Mouse (Mus musculus): ENCODE data around the gene Bcas3.

Bcas3 gene

DNA sequence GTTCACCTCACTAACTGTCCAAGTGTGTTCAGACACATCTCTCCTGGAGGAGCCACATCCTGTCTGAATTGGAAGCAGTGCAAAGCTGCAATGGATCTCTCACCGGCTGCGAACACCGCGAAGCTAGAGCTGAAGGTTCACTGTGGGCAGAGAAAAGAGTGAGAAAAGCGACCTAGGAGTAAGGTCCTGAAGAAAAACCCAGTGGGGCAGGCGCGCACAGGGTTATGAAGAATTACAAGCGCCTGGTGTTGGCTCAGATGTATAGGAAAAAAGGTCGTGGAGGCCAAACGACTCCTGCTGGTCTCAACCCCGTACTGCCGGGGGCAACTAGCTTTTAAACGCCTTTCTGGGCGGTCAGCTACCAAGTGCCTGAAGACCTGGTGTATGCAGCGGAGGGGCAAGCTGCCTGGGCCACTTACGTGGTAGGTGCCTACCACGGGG, 478.0 kb downstream of the Bcas3 start:
- DNase-seq (ENCODE audit: low spot score), result no peak

DNA sequence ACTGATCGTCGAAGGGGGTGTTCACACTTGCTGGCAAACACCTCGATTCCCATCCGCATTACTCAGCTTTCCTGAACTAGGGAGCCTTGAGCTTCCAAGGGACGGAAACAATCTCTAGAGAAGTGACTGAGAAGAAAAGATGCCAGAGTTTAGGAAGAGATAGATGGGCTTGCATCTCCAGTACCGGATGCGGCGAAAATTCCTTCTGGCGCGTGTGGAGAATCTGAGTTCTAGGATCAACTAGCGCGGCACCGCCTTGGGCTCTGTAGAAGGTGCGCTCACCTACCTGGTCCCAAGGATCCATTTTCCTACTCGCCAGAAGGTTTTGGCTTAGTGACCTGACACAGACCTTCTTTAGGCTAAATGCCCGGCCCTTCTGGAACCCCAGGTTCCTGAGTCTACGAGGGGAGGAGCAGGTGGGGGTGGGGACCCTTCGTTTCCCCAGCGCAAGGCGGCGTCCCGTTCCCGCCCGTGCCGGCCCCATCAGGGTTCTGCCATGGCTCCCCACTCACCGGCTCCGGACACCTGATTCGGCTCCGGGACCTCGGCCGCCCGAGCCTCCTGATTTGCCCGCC, 478.8 kb downstream of the Bcas3 start:
- no peak for DNase-seq (ENCODE audit: low spot score)

- no peak for DNase-seq (ENCODE audit: low spot score)
Measured at GRCm38 (mm10) chr11:85832231-85832924, 479.4 kb downstream of the Bcas3 start, which contains the start of gene Tbx2. Gene Tbx2 (plus strand): TSS chr11:85832551.

GRCm38 (mm10) chr11:85833081-85833521, 480.1 kb downstream of the Bcas3 start:
- DNase-seq (ENCODE audit: low spot score), result no peak

- no peak for DNase-seq (ENCODE audit: low spot score)
Measured at GRCm38 (mm10) chr11:85833761-85834385, 480.9 kb downstream of the Bcas3 start.

DNA sequence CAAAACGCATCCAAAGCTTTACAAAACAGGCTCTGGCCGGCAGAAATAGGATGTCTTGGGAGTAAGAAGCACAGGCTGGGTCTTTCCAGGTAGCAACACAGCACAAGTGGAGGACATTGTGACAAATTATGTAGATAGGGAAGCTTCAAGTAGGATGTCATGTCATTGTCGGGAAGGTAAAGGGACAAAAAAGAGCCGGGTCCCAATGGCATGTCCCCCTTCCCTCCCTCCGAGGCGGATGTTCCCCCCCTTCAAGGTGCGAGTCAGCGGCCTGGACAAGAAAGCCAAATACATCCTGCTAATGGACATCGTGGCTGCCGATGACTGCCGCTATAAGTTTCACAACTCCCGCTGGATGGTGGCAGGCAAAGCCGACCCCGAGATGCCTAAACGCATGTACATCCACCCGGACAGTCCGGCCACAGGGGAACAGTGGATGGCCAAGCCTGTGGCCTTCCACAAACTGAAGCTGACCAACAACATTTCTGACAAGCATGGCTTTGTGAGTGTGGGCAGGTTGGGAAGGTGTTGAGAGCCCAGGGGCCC, 481.5 kb downstream of the Bcas3 start:
- DNase-seq (ENCODE audit: low spot score), result no peak

- DNase-seq (ENCODE audit: low spot score), result no peak
Measured at GRCm38 (mm10) chr11:85835001-85835752, 482.2 kb downstream of the Bcas3 start.

- DNase-seq (ENCODE audit: low spot score), result no peak
Measured at GRCm38 (mm10) chr11:85835753-85836522, 483.0 kb downstream of the Bcas3 start.

DNA sequence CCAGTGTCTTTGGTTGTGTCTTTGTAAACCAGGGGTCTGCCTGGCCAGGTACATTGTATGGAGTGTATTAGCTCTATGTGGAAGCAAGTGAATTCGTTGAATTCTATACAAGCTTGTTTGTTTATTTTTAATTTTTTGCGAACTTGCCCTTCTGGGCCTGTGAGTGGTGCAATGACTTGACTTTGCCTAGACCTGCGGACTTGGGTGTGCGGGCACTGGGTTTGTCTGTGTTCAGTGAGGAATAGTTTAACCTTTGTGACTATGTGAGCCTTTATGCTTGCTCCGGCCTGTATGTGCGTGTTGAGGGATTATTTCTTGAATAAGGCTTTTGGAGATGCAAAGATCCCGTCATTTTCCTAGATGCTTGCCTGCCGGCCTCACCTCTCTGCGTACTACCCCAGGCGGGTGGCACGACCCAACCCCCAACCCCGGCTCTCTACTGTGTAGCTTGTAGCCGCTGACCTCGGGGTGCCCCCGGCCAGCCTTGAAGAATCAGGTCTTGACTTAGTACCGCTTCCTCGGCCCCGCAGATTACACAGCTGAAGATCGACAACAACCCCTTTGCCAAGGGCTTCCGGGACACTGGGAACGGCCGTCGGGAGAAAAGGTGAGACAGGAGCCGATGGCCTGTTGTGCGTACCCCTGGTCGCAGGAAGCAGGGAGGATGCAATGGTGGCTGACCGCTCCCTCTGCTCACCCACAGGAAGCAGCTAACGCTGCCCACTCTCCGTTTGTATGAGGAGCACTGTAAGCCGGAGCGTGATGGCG, 483.7 kb downstream of the Bcas3 start:
- no peak for DNase-seq (ENCODE audit: low spot score)

DNA sequence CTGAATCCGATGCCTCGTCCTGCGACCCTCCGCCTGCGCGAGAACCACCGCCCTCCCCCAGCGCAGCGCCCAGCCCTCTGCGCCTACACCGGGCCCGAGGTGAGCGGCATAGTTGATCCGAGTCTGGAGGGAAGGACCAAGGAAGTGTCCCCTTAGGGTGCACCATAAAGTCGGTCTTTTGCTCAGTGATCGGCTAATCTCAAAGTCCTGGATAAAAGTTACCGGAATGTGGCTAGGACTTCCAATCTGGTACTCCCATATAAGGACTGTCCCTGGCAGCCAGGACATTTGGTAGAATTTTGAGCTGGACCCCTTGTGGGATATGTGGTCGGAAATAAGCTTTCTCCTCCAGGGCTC, 484.3 kb downstream of the Bcas3 start:
- no peak for DNase-seq (ENCODE audit: low spot score)

- no peak for DNase-seq (ENCODE audit: low spot score)
Measured at GRCm38 (mm10) chr11:85837648-85838423, 484.9 kb downstream of the Bcas3 start.

- DNase-seq (ENCODE audit: low spot score), result no peak
Measured at GRCm38 (mm10) chr11:85838424-85839257, 485.7 kb downstream of the Bcas3 start.

DNA sequence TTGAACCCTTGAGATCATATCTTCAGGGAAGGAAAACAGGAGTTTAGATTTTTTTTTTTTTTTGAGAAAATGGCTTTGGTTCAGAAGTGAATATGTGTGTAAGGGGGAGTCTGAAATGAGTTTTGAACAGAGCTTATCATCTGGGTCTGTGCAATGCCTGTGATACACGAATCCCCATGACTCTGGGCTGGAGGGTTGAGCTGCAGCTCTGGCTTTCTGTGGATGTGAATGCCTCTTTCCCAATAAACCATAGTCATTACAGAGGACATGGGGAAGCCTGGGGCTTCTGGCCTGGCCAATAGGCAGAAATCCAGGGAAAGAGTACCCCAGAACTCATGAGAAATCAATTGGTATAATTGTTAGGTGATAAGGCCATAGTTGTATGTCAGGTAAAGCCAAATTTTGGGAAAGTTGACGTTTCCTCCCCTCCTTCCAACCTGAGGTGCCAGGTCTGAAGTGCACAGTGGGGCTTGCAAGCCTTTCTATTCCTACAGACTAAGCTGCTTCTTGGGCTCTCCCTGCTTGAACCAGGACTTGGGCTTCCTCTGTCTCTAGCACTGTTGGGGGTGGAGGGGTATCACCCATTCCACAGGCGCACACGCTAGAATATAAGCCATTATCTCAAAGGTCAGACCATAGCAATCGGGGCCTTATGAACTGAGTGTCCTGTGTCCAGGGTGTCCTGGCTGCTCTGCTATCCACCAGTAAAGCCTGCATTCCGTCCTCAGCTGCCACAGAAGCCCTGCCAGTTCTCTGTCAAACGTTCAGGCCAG, 486.5 kb downstream of the Bcas3 start:
- no peak for DNase-seq (ENCODE audit: low spot score)

DNA sequence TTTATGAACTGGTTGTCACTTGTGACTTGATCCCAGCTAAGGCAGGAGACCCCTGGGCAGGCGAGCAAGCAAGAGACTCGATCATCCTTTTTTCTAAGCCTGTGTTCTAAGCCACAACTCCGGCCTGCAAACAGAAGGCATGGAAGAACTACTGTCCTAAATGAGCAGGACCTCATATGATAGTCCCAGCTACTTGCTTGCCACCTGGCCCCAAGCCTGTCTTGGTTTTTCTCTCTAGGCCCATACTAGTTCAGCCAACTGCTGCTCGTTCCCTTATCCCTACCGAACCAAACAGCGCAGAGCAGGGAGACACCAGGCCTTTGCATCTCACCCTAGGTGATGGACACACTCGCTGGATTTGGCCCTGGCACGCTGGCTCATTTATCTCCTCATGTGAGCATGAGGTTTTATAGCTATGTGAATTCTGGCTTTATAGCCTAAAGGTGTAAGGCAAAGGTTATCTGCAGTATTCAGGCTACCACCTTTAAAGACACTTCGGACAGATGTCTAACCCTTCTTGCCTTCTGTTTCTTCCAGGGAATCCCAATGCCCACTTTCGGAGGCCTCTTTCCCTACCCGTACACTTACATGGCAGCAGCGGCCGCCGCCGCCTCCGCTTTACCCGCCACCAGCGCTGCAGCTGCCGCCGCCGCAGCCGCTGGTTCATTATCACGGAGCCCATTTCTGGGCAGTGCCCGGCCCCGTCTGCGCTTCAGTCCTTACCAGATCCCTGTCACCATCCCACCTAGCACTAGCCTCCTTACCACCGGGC, 487.2 kb downstream of the Bcas3 start:
- no peak for DNase-seq (ENCODE audit: low spot score)

DNA sequence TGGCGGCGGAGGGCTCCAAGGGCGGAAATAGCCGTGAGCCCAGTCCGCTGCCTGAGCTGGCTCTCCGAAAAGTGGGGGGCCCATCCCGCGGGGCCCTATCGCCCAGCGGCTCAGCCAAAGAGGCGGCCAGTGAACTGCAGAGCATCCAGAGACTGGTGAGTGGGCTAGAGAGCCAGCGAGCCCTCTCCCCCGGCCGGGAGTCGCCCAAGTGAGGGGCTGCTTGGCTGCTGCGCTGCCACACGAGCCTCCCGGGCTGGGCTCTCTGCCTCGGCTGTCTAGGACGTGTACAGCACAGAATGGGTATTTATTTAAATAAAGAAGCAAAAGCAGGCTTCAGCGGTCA, 487.8 kb downstream of the Bcas3 start:
- DNase-seq (ENCODE audit: low spot score), result no peak

DNA sequence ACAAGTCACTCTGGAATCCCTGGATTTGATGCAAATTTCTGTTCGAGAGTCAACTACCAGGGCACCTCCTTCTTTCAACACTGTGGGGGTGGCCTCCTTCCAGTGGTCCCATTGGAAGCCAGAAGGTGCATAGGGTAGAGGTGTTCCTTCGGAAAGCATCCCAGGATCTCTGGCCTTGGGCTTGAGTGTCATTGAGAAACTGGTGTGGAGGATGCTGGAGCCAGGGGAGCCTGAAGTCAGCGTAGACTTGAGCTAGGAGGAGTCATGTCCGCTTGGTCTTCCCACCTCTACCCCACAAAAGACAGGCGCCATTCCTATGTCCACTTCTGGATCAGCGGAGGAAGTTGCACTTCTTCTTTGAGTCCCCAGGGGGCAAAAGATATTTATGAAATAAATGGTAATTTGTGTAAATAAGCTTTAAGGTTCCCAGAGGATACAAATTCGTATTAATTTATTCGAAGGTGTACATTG, 488.3 kb downstream of the Bcas3 start:
- no peak for DNase-seq (ENCODE audit: low spot score)

DNA sequence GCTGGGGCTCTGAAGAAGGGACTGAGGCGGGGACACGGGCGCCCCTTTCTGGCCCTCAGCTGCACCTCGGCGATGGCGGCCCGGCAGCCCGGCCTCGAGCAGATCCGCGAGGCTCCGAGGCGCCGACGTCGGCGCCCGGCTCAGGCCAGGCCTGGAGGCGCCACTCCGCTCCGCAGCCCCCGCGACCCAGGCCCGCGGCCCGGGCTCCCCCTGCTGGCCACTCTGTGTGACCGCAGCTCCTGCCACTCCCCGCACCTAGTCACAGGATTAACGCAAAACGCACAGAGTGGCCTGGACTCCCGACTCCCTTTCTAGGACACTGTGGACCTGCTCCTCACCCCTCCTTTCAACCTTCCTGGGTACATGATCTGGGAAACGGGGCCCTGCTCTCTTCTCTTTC, 489.0 kb downstream of the Bcas3 start:
- no peak for DNase-seq (ENCODE audit: low spot score)
